Mouse (Mus musculus) cortical plate, adult 2 months (tissue): ENCODE measurements around the gene Polr1c.

Source experiments
- CTCF ChIP-seq: fragments of 200-500 bp; IDR thresholded peaks from 2 replicates; pipeline ENCODE4 v1.5.1; 2011; ENCODE audit warnings: mild to moderate bottlenecking, control low read depth, low read length; ENCODE audit not compliant: insufficient read depth; ENCODE audit errors: extremely low read depth
- POLR2A ChIP-seq: fragments of 200-500 bp; IDR thresholded peaks from 2 replicates; pipeline ENCODE4 v1.6.1; 2011; ENCODE audit warnings: mild to moderate bottlenecking, low read length, control low read depth; ENCODE audit not compliant: insufficient read depth; ENCODE audit errors: extremely low read depth

DNA sequence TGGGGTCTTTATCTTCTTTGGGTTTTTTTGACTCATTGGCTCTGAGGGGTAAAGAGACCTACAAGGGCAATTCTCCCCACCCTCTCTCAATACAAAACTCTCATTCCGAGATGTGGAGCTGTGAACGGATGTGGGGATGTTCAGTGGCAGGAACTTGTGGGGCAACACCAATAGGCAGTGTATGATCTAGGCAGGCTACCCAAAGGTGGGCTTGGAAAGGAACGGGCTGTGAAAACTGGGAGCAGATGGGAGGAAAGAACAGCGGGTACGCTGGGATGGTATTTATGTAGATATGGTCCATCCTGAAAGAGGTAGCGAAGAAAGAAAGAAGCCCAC is 49.1 kb upstream of the Polr1c start:
- TF ChIP-seq POLR2A (no peak), CTCF (no peak)
